Mouse (Mus musculus) ES-Bruce4 (cell line): ENCODE results near the gene Tab1. TPM values are rescaled to one million over a fixed set of nuclear protein-coding genes. Genes with fewer than 3 reads are reported as not detected.

Experiments
- H3K27ac ChIP-seq: 2 replicates; pipeline ENCODE4 v1.5.1; 2012; ENCODE audit warnings: low read length, inconsistent platforms; ENCODE audit not compliant: insufficient read depth
- H3K27me3 ChIP-seq: 2 replicates; pipeline ENCODE4 v1.6.1; 2012; ENCODE audit warnings: mild to moderate bottlenecking, low read length, inconsistent platforms; ENCODE audit not compliant: control insufficient read depth, poor library complexity, insufficient read depth, severe bottlenecking
- H3K36me3 ChIP-seq: 2 replicates; pipeline ENCODE4 v1.6.1; 2012; ENCODE audit warnings: inconsistent platforms, mild to moderate bottlenecking, low read length, moderate library complexity; ENCODE audit not compliant: control insufficient read depth, poor library complexity, insufficient read depth, severe bottlenecking
- H3K4me1 ChIP-seq: one replicate; pipeline ENCODE4 v1.8.1; 2011; ENCODE audit warnings: low read length; ENCODE audit not compliant: control insufficient read depth, insufficient read depth
- H3K4me3 ChIP-seq: 2 replicates; pipeline ENCODE4 v1.5.1; 2011; ENCODE audit warnings: low read depth, mild to moderate bottlenecking, low read length
- H3K9ac ChIP-seq: 2 replicates; pipeline ENCODE4 v1.6.1; 2012; ENCODE audit warnings: low read depth, mild to moderate bottlenecking, inconsistent platforms; ENCODE audit not compliant: poor library complexity, severe bottlenecking
- H3K9me3 ChIP-seq: replicated peaks from 2 replicates; pipeline ENCODE4 v1.6.1; 2012; ENCODE audit warnings: mild to moderate bottlenecking, low read length, inconsistent platforms; ENCODE audit not compliant: control insufficient read depth, poor library complexity, insufficient read depth, severe bottlenecking
- CTCF ChIP-seq: IDR thresholded peaks from one replicate; pipeline ENCODE4 v1.8.1; 2011; ENCODE audit warnings: low read depth, low read length
- EP300 ChIP-seq: IDR thresholded peaks from 2 replicates; pipeline ENCODE4 v1.6.1; 2011; ENCODE audit warnings: low read depth, low read length; ENCODE audit not compliant: insufficient read depth
- POLR2A ChIP-seq: IDR thresholded peaks from one replicate; pipeline ENCODE4 v1.8.1; 2011; ENCODE audit warnings: low read length; ENCODE audit not compliant: insufficient read depth
- polyA plus RNA-seq: library from polyadenylated mRNA; stranded (reverse); fragments of >200 nt; gene quantifications from 2 replicates; pipeline ENCODE4 v1.2.4, GENCODE M21; 2011; ENCODE audit warnings: low read depth; ENCODE audit not compliant: missing spikeins, insufficient read depth, insufficient read length

Gene Tab1
- polyA plus RNA-seq, 1 experiment = 15.6 TPM

DNA sequence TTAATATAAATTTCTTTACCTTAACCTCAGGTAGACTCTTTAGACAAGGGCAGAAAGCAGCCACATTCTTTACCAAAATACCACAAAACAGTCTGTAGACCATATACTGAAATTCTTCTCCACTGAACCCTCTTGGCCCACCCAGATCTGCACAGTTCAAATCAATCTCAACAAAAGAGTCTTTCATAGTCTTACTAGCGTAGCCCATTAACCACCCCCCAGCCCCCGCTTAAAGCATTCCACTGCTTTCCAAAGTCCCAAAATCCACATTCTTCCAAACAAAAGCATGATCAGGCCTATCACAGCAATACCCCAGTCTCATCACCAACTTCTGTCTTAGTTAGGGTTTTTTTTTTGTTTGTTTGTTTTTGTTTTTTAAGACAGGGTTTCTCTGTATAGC lies 66.6 kb downstream of the Tab1 start:
- Histone ChIP-seq H3K27ac (no peak overlapping the region), H3K4me1 (no peaks in the 10 kb centered on the region), H3K4me3 (no peak overlapping the region), H3K9me3 (no peaks in the 10 kb centered on the region), H3K36me3 (no peaks in the 10 kb centered on the region), H3K27me3 (no peaks in the 10 kb centered on the region), H3K9ac (no peak overlapping the region)
- no peak for TF ChIP-seq POLR2A
- TF ChIP-seq EP300 = no peak
- no peak for TF ChIP-seq CTCF

GRCm38 (mm10) chr15:80202111-80202775 lies 69.3 kb downstream of the Tab1 start:
- H3K27ac ChIP-seq = no peak overlapping the region

GRCm38 (mm10) chr15:80203406-80203805 lies 70.5 kb downstream of the Tab1 start:
- no peak for TF ChIP-seq POLR2A
- TF ChIP-seq EP300 = no peak
- TF ChIP-seq CTCF = no peak
- Histone ChIP-seq H3K9me3 (no peaks in the 10 kb centered on the region), H3K4me1 (no peaks in the 10 kb centered on the region), H3K27ac (no peak overlapping the region), H3K36me3 (no peaks in the 10 kb centered on the region), H3K4me3 (no peak overlapping the region), H3K27me3 (no peaks in the 10 kb centered on the region), H3K9ac (no peak overlapping the region)

More at GRCm38 (mm10) chr15:80202111-80202775, 69.3 kb downstream of the Tab1 start:
- Histone ChIP-seq H3K9ac (no peak overlapping the region), H3K36me3 (no peaks in the 10 kb centered on the region), H3K4me1 (no peaks in the 10 kb centered on the region), H3K4me3 (no peak overlapping the region), H3K27me3 (no peaks in the 10 kb centered on the region), H3K9me3 (no peaks in the 10 kb centered on the region)
- TF ChIP-seq CTCF = no peak
- TF ChIP-seq EP300 = no peak
- no peak for TF ChIP-seq POLR2A

- no peaks in the 10 kb centered on the region for H3K36me3 ChIP-seq
- no peak overlapping the region for H3K4me3 ChIP-seq
- TF ChIP-seq EP300 (no peak), POLR2A (no peak), CTCF (no peak)
- no peaks in the 10 kb centered on the region for H3K4me1 ChIP-seq
- no peak overlapping the region for H3K9ac ChIP-seq
- H3K27ac ChIP-seq = no peak overlapping the region
- no peaks in the 10 kb centered on the region for H3K27me3 ChIP-seq
- no peaks in the 10 kb centered on the region for H3K9me3 ChIP-seq
These were observed 73.2 kb downstream of the Tab1 start for GRCm38 (mm10) chr15:80206057-80206565.

DNA sequence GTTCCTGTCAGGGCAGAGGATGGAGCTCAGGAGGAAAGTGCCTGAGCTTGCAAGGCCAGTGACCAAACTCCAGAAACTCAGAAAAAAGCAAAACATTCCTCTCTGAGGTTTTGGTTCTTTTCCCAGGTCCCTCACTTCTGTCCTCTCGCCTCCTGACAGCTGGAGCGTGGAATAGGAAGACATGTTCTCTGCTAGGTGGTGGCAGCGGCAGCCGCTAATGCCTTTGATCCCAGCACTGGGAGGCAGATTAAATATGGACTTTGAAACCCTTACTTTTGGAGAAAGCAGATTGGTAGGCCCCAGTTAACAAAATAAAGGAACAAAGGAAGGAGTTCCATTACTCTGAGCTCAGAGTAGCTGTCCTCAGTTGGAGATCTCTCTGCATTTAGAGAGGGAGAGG lies 75.5 kb downstream of the Tab1 start:
- TF ChIP-seq POLR2A (no peak), EP300 (no peak)
- no peak overlapping the region for H3K9ac ChIP-seq

More for the DNA sequence above, 75.5 kb downstream of the Tab1 start:
- Histone ChIP-seq H3K27me3 (no peaks in the 10 kb centered on the region), H3K4me3 (no peak overlapping the region), H3K9me3 (no peaks in the 10 kb centered on the region), H3K4me1 (no peaks in the 10 kb centered on the region), H3K27ac (no peak overlapping the region), H3K36me3 (no peaks in the 10 kb centered on the region)

Other genes starting within 250 kb of the Tab1 start
- 98.9 and 114 TPM in 2 replicates for gene Apobec3, start 241.5 kb upstream of the Tab1 start, polyA plus RNA-seq
- gene Cbx7, start 162.0 kb upstream of the Tab1 start, polyA plus RNA-seq = 111 and 112 TPM in 2 replicates
- 16.8 and 17.1 TPM in 2 replicates for gene Pdgfb, start 118.2 kb upstream of the Tab1 start, polyA plus RNA-seq
- gene Syngr1, start 41.8 kb upstream of the Tab1 start, polyA plus RNA-seq = 30.7 and 32.3 TPM in 2 replicates
- 2,815 and 3,044 TPM in 2 replicates for gene Rpl3, start 41.3 kb upstream of the Tab1 start, polyA plus RNA-seq
- 6.2 and 6.3 TPM in 2 replicates for gene Mgat3, start 40.6 kb downstream of the Tab1 start, polyA plus RNA-seq
- gene Mief1, start 100.9 kb downstream of the Tab1 start, polyA plus RNA-seq = 35.7 and 38.4 TPM in 2 replicates
- gene AC140267.1, start 102.7 kb downstream of the Tab1 start, polyA plus RNA-seq = not detected in 2 replicates
- gene Atf4, start 122.1 kb downstream of the Tab1 start, polyA plus RNA-seq = 193 and 198 TPM in 2 replicates
- gene Rps19bp1, start 131.2 kb downstream of the Tab1 start, polyA plus RNA-seq = 28.1 and 33.2 TPM in 2 replicates
- gene Cacna1i, start 154.1 kb downstream of the Tab1 start, polyA plus RNA-seq = not detected in 2 replicates